Mouse (Mus musculus): Measurements from ENCODE around the gene Adam11. TPM values are rescaled to one million over a fixed set of nuclear protein-coding genes. Genes with fewer than 3 reads are reported as not detected.
A peak's percentile ranks its signal among the peaks of the same experiment; 100 is the strongest.
"Not testable (repeated sequence)": the region's sequence is repeated elsewhere in the genome, so short reads cannot be mapped to it uniquely, and the experiment has no call there.

Adam11 gene
- 100 to 1,000 TPM; 118 to 139 TPM for total RNA-seq (2021)

DNA sequence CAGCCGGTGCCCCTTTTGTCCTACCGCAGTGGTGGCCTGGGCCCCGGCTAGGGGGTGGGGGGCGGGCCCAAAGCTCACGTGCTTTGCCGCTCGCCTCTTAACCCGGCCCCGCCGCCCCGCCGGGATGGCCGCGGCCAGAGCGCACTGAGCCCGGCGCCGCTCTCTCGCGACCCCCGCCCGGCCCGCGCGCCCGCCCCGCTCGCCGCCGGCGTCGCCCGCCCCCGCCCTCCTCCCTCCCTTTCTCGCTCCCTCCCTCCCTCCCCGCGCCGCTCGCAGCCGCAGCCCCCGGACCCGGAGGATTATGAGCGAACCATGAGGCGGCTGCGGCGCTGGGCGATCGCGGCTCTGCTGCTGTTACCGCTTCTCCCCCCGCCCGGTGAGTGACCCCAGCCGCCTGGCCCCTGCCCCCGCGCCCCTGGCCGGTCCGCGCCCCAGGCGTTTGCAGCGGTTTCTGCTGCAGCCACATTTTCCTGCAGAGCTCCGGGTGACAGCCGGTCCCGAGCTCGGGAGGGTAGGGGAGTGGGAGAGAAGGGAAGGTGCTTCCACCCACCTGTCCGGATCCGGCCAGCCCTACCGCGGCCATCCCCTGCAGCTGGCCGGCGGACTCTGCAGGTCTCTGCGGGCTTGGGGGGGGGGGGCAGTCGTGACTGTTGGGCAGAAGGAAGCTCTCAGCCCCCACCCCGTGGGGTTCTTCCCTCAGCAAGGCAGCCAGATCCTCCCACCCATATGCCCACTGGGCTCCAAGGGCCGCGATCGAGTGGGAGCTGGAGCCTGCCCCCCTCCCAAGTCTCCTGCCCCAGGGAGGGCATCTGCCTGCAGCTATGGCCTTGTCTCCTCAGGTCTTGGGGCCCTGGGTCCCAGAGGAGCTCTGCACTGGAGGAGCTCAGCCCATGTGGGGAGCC lies at the start of gene Adam11:
Gene Adam11, plus strand, starts transcription at position 131 of the 902 bp plus-strand sequence.
- DNase-seq (ENCODE audit: low spot score in 2 of 2): no peak
- intact Hi-C loops (cut with DNase I): loop anchor here (10.0 kb wide), 1 partner anchor 233 kb away; no protein-coding TSS in a partner anchor

DNA sequence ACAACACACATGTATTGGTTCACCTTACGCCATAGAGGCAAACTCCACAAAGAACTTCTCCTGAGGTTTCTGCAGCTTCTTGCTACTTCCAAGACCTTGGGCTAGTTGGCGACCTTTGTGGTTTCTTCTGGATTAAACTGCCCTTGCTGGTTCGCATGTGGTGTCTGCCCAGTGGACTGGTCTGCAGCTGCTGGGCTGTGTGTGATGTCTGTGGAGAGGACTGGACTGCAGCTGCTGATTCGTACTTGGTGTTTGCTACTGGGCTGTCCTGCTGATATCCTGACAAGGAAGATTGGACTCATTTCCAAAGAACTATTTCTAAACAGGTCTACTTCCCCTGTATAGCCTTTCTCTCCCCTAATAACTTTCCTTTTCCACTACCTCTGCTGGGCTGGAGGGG lies 48.8 kb upstream of the Adam11 start:
- intact Hi-C loops (cut with DNase I): no loop called here
- DNase-seq (ENCODE audit: low spot score in 2 of 2): no peak

DNA sequence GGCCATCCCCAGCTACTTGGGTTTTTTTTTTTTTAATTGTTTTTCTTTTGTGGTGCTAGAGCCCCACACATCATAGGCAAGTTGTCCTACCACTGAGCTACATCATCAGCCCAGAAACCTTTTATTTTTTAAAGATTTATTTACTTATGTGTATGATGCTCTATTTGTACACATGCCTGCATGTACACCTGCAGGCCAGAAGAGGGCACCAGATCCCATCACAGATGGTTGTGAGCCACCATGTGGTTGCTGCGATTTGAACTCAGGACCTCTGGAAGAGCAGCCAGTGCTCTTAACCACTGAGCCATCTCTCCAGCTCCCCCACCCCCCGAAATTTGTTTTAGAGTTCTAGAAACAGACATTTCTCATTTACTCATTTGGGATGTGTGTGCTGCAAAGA lies 46.7 kb upstream of the Adam11 start:
- intact Hi-C loops (cut with DNase I); DNase-seq (ENCODE audit: low spot score in 2 of 2): not testable (repeated sequence)

DNA sequence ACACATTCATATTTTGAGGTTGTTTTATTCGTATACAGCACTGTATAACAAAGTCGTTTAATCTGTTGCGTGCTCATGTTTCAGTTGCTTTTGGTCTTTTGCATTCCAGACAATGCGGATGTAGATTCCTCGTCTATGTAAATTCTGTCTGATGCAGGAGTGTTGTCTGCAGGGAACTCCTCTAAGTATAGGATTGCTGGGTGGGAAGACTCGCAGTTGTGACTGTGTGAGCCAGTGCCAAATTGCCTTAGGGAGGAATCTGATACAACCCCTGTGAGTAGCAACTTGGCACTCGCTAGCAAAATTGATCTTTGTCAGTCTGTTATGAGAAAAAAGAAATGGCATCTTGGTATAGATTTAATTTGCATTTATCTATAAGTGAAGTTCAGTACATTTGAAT lies 45.1 kb upstream of the Adam11 start:
- intact Hi-C loops (cut with DNase I): no loop called here

DNA sequence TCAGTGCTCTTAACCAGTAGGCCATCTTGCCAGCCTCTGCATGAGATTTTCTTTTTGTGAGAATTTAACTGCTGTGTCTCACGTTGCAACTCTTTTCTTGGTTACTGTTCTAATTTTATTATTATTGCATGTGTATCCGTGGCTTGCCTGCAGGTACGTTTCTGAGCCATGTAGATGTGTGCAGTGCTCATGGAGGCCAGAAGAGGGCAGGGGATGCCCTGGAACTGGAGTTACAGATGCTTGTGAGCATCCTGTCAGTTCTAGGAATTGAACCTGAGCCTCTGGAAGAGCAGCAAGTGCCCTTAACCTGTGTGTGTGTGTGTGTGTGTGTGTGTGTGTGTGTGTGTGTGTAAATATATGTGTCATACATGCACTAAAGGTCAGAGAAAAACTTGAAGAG lies 35.7 kb upstream of the Adam11 start:
- intact Hi-C loops (cut with DNase I): no loop called here
- peak in 1 of 2 experiments; percentile 33 for DNase-seq (ENCODE audit: low spot score in 2 of 2)

More for the DNA sequence above, 45.1 kb upstream of the Adam11 start:
- peak in 1 of 2 experiments; percentile 78 for DNase-seq (ENCODE audit: low spot score in 2 of 2)

DNA sequence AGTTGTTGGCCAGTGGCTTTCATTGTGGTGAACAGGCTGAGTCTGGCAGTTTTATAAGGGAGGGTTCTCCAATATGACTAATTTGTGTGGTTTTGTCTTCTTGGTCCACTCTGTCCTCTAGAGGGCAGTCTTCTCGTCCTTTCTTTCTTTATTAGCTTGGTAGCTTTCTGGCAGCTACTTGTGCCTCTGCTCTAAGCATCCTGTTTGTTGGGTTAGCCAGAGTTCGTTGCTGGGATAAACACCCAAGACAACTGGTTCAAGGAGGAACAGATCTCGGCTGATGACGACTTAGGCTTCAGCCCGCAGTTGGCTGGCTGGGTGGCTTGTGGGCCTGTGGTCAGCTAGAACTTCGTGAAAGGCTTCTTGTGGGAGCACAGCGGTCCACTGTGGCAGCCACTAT lies 32.6 kb upstream of the Adam11 start:
- DNase-seq (ENCODE audit: low spot score in 2 of 2): peak in 1 of 2 experiments; percentile 63

DNA sequence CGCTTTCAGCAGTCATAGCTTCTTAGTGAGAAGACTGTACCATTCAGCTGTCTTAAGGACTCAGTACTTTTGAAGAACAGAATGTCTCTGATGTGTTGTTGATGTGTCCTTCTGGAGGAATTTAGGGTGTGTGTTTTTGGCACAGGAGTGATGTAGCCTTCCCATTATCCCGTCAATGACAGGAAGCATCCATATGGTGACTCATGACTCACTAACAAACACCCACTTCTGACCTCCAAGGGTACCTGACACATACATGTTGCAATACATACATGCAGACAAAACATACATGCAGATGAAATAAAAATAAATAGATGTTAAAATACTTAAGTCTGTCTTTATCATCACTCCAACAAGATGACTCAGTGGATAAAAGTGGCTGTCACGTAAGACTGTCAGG lies 31.4 kb upstream of the Adam11 start:
- DNase-seq (ENCODE audit: low spot score in 2 of 2): no peak
- intact Hi-C loops (cut with DNase I): no loop called here

More for the DNA sequence above, 32.6 kb upstream of the Adam11 start:
- intact Hi-C loops (cut with DNase I): no loop called here

DNA sequence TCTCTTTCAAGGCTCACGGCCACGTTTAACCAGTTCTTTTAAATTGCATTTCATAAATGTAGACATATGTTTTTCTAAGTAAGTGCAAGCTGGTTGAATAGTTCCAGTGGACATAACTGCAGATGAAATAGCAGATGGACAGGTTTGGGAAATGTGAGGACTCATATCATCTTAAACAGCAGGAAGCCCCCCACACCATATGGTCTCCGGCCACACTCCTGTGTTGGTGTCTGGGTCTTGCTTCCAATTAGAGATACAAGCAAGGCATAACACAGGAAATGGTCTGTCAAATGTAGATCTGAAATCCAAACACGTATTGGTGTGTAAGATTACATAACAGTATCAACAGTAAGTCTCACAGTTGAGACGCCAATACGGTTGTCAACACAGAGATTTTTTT lies 29.9 kb upstream of the Adam11 start:
- intact Hi-C loops (cut with DNase I): no loop called here
- DNase-seq (ENCODE audit: low spot score in 2 of 2): no peak

DNA sequence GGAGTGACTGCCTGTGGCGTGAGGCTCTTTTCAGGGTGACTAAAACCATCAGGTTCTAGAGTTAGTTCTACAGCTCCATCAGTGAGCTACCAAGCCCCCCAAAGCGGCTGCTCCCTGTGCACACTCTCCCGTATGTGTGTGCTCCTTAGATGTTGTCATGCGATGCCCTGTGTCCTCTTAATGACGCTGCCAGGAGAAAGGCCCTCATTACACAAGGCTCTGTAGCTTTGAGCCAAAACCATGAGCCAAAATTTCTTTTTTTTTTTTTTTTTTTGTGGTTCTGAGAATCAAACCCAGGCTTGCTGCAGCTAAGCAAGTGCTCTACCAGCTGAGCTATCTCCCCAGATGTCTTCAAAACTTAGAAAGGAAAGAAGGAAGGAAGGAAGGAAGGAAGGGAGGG lies 28.1 kb upstream of the Adam11 start:
- intact Hi-C loops (cut with DNase I): no loop called here

DNA sequence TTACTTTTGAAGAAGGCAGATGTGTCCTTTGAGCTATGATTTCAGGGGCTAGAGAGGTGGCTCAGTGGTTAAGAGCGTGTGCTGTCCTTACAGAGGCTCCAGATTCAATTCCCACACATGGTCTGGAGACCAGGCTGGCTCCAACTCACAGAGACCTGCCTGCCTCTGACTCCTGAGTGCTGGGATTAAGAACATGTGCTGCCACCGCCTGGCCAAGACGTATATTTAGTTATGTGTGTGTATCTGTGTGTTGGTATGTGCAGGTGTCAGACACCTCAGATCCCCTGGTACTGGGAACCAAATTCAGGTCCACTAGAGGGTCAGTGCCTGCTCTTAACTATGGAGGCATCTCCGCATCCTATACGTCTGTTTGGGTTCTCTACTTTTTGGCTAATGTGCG lies 26.3 kb upstream of the Adam11 start:
- DNase-seq (ENCODE audit: low spot score in 2 of 2): no peak
- intact Hi-C loops (cut with DNase I): loop anchor here (5.0 kb wide), 2 partner anchors 37 to 127 kb away; no protein-coding TSS in a partner anchor

More for the DNA sequence above, 28.1 kb upstream of the Adam11 start:
- no peak for DNase-seq (ENCODE audit: low spot score in 2 of 2)

DNA sequence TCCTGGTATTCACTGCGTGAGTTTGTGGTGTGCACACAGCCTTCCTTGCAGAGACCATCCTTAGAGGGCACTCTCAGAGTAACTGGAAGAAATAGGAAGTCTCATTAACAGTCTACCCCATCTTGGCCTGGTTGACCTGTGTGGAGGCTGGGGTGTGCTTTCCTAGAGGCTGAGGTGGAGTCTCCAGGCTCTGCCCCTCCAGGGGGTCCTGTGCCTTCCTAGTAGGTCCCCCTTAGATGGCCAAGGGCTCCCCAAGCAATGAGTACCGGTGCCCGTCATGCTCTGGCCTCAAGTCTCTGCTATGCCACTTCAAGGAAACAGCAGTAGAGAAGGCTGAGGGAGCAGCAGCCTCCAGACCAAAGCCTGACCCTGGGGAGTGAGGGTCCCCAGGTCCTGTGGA lies 23.2 kb upstream of the Adam11 start:
- no peak for DNase-seq (ENCODE audit: low spot score in 2 of 2)
- intact Hi-C loops (cut with DNase I): loop anchor here (5.0 kb wide), 2 partner anchors 34 to 124 kb away; no protein-coding TSS in a partner anchor

DNA sequence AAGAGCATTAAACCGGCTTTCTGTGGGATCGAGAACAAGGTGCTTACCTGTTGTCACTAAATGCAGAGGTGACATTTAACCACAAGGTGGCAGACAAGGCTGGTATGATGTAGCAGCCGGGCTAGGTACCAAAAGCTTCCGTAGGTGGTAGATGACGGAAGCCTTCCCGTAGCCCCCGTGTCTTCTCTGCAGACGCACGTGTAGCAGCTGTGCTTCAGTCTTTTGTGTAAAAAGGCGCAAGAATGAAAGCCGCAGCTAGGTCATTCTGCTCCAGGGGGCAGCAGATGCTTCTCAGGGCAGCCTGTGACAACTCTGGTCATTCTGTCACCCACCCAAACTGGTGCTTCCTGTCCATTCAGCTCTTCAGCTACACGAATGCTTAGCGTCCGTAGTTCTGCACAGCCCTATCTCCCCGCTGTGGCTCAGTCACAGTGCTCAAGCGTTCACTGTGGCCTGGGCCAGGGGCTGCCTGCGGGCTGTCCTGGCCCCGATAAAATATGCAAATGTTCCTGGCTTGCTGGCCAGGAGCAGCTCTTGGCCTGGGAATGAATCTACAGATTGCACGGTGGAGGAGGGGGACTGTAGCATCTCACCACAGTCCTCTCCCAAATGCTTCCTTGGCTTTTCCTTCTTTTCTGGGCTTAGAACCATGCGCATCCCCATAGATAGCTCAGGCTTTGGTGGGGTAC lies 21.8 kb upstream of the Adam11 start:
- intact Hi-C loops (cut with DNase I): loop anchor here (5.0 kb wide), 2 partner anchors 33 to 123 kb away; no protein-coding TSS in a partner anchor
- DNase-seq (ENCODE audit: low spot score in 2 of 2): peak; percentile 78 to 91

DNA sequence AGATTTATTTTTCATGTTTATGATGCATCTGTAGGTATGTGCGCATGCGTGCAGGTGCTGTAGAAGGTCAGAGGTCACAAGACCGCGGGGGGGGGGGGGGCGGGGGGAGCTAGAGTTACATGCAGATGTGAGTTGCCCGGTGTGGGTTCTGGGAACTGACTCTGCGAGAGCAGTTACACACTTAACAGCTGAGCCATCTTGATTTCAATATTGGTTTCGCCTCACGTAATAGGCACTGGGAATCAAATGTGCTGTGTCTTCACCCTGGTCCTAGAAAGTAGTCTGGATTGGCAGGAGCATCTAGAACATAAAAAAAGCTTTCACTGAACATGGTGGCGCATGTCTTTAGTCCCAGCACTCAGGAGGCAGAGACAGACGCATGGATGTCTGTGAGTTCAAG lies 20.6 kb upstream of the Adam11 start:
- DNase-seq (ENCODE audit: low spot score in 2 of 2): no peak
- intact Hi-C loops (cut with DNase I): no loop called here

DNA sequence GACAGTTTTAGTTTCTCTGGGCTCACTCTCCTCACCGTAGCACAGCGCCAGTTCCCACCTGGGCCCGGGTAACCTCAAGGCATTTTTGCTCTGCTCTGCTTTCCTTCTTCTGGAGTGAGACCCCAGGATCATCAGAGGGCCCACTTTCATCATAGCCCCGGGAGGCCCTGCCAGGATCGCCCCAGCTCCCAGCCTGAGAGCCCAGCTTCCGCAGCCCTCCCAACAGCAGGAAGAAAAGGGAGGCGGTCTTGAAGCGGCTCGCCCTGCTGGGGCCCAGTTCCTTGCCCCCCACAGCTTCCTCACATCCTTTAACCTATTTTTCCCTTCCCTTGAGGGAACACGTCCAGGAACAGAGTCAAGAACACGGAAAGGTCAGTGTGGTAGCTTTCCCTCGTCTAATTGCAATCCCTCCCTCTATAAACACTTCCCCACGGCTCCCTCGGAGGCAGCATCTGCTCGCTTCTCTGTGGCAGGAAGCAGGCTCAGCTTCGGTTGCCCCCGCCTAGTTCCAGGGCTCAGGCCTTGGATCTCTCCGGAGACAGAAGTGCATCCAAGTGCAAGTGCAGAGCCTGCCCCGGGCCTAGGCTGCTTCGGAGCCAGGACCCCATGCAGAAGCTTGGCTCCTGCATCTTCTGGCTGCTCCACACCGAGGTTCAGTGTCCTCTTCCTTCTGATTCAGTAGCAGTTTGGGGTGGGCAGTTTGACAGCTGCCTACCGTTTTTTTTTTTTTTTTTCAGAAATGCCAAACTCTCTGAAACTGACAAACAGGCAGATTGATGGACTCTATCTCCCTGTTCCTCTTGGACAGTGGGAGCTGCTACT lies 19.9 kb upstream of the Adam11 start:
- peak in 1 of 2 experiments; percentile 44 for DNase-seq (ENCODE audit: low spot score in 2 of 2)
- intact Hi-C loops (cut with DNase I): no loop called here

DNA sequence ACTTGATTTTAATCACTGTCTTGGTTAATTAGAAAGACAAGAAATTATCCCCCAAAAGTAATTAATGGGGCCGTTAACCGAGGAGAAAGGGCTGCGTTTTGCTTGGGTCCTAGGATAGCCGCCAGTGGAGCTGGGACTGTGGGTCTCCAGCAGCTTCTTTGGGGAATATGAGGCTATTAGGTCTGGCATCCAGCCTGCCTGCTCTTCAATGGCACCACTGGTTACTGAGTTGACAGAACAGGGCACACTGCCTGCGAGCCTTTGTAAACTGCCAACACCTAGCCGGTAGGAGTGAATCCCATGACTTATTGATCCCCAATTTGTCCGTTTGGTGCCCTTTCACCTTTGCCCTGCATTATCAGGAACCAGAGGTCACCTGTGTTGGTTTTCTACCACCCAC lies 19.2 kb upstream of the Adam11 start:
- no peak for DNase-seq (ENCODE audit: low spot score in 2 of 2)
- intact Hi-C loops (cut with DNase I): no loop called here

DNA sequence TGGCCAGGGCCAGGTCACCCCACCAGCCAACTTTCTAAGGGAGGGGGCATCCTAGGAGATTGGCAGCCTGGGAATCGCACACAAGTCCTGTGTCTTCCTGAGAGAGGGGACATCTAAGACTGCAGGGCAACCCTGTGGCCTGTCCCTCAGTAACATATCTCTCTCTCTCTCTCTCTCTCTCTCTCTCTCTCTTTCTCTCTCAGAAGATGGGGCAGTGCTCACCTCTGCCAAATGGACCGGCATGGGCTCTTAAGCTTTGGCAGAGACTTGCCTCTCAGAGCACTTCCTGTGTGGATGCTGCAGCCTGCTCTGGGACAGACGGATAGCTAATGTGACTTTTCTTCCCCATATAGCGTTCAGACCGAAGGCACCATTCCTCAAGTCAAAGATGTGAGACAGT lies 18.4 kb upstream of the Adam11 start:
- intact Hi-C loops (cut with DNase I): no loop called here
- no peak for DNase-seq (ENCODE audit: low spot score in 2 of 2)

DNA sequence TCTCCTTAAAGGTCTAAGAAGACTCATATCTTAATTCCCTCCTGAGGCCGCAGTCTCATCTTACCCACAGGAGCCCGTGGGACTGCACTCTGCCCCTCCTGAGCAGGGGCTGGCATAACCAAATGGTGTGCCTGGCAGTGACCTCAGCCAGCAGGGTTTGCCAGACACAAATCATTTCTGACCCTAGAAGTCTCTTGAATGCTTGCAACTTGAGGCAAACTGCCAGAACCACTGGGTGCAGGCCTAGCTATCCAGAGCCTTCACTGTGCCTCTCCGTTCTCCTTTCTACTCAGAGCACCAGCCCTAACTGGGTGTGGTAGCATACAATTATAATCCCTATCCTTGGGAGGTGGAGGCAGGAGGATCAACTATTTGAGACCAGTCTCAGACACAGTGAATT lies 16.5 kb upstream of the Adam11 start:
- DNase-seq (ENCODE audit: low spot score in 2 of 2): no peak
- intact Hi-C loops (cut with DNase I): no loop called here

DNA sequence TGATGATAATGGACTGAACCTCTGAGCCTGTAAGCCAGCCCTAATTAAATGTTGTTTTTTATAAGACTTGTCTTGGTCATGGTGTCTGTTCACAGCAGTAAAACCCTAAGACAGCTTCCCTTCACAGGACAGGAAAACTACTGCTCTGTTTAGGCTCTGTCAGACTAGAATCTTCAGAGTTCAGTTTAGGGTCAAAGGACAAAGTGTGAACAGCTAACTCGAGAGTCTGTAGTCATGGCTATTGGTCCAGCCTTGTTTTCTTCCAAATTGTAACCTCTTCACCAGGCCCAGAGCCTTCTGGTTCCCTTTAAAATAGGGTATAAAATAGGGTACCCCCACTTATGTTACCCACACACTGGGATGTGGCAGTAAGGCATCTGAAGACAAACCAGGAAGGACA lies 13.4 kb upstream of the Adam11 start:
- intact Hi-C loops (cut with DNase I): no loop called here
- no peak for DNase-seq (ENCODE audit: low spot score in 2 of 2)

DNA sequence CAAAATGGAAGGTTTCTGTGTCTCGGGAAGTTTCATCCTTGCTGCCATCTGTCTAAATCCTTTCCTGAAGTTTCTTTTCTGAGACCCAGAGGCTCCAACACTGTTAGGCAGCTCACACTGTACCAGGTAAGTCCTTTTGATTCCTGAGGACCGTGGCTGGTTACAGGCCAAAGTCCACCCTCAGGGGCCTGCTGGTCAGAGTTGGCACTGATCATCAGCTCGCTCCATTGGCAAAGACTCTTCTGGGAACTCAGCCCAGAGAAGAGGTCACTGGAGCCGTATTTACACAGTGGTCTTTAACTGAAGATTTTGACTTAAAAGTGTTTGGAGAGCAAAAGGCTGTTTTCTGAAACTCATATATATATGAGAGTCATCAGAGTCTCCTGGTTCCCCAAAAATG lies 12.9 kb upstream of the Adam11 start:
- no peak for DNase-seq (ENCODE audit: low spot score in 2 of 2)
- intact Hi-C loops (cut with DNase I): no loop called here

DNA sequence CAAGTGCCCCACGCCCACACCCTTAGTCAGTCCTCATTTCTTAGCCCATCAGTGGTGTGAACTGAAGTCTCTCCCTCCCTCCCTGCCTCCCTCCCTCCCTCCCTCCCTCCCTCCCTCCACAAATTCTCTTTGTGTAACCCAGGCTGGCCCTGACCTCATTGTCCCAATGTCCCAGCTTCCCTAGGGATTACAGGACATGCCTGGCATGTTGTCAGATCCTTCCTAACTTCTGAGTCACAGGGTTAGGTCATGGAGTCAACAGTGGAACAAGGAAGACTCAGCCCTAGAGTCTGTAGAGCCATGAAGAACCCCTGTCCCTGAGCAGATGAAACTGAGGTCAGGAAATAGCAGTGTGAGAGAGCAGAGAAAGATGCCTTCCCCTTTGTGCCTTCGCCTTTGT lies 11.5 kb upstream of the Adam11 start:
- DNase-seq (ENCODE audit: low spot score in 2 of 2): no peak
- intact Hi-C loops (cut with DNase I): no loop called here
